Mouse (Mus musculus) heart, postnatal 25 days (tissue): ENCODE results near the gene Fam19a5. TPM values are rescaled to one million over a fixed set of nuclear protein-coding genes. Genes with fewer than 3 reads are reported as not detected.

Experiments used
- DNase-seq: peaks from one replicate; pipeline ENCODE4 v3.0.0; 2022; ENCODE audit warnings: low spot score
- intact Hi-C: fragments of 180-260 bp; cut with DNase I; formaldehyde crosslinking; loops from one replicate; pipeline ENCODE4 v1.15.1; 2025
- microRNA-seq: library from miRNA; unstranded; fragments of <30 nt; microRNA quantifications from one replicate; pipeline ENCODE4 v1.2.0, GENCODE M21; 2022
- total RNA-seq, 2 experiments: library from RNA; stranded (reverse); gene quantifications; 2 replicates each; pipeline ENCODE4 v1.2.3; 2021

Fam19a5 gene
- total RNA-seq, 2 experiments from 2014 or later, result 2.2 to 3.1 TPM

GRCm38 (mm10) chr15:87711790-87712189 lies 167.7 kb downstream of the Fam19a5 start:
- no peak for DNase-seq
- intact Hi-C loops, result no loop called here

DNA sequence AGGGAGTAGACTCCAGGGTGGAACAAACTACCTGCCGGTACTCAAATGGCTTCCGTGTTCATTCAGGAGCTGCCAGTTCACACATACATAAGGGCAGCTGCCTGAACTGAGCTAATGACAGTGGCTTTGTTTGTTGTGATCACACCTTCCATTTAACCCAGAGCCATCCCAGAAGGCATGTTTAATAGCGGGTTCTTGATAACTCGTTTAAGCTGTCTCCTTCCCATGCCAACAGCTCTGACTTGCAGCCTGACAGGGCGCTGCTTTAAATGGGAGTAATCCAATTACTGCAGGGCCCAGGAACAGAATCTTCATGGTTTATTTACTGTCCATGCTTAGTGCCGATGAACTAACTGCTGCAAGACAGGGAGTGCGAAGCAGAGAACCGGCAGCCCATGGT lies 168.1 kb downstream of the Fam19a5 start:
- no peak for DNase-seq
- intact Hi-C loops, result no loop called here

DNA sequence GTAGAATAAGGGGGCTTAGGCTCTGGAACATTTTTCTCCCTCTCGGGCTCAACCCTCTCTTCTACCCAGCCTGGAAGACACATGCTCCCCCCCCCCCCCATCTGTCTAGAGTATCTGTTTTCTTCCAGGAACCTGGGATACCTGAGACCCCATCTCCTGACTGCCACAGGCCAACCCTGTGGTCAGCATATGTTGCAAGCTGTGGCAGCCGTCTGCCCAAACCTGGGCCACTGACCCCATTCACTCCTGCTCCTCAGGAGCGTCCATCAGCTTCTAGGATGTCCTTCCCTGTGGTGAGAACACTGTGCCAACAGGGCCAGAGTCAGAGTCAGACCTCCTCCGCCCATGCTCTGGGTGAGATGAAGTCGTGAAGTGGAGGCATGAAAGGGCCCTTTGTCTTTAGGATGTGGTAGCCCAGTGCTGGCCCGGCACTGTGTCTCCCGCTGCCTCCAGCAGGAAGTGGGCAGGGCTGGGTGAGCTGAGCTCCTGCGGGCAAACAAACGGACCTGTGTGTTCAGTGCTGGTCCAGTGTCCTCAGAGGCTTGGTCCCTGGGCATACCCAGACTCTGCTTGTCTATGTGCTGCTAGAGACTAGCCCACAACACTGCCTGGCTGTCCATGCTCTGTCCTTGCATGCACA lies 171.1 kb downstream of the Fam19a5 start:
- no peak for DNase-seq
- intact Hi-C loops, result no loop called here

DNA sequence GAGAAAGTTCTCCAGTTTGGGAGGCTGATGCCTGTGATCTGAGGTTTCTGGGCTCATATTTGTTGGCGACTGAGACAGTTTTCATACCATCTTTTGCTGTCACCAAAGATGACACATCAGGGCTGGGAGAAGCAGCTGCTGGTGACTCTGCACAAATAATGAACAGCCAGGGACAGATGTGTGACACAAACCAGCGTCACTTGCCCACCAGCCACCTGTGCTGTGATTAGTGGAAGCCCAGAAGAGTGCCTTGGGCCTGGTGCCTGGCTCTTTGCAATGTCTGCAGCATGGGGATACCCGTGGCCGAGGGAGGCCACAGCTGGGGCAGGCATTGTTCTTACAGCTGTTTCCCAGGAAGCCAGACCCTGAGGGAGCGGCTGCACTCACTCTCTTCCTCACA lies 173.0 kb downstream of the Fam19a5 start:
- DNase-seq, result no peak
- intact Hi-C loops, result no loop called here

DNA sequence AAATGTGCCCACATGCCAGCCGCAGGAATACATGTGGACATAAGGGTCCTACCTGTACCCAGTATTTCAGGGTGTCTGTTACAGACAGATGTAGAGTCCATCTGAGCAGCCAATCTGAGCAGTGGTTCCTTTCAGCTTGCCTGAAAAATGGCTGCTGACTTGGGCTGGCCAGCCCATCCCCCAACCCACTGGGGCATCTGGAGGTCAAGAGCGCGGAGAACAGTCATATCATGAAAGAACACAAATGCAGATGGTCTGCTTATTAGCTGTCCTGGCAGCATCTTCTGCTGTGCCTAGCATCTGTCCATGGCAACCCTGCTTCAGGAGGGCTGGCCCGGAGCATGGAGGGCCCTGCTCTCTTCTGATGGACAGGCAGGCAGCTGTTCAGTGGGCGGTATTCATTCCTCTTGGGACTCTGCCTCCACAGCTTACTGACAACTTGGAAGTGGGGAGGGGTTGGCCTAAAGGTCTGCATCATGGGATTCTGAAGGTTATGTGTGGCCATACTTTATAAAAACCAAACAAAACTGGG lies 179.4 kb downstream of the Fam19a5 start:
- DNase-seq, result no peak
- intact Hi-C loops, result no loop called here

GRCm38 (mm10) chr15:87726657-87727236 lies 182.6 kb downstream of the Fam19a5 start:
- DNase-seq, result no peak
- intact Hi-C loops, result no loop called here

DNA sequence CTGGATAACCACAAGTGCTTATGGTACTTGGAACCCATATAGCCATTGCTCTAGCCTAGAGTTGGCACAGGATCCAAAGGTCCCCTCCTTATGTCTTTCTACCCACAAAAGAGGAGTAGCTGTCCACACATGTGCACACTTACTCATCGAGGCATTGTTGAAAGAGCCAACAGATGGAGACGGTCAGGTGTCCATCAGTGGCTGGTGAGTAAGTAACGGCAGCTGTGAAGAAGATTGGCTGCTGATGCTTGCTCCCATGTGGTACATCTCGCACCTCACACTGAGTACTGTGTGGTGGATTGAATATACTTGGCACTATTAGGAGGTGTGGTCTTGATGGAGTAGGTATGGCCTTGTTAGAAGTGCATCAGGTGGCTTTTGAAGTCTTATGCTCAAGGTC lies 192.2 kb downstream of the Fam19a5 start:
- DNase-seq, result no peak
- intact Hi-C loops, result no loop called here

- intact Hi-C loops, result no loop called here
- no peak for DNase-seq
Observed at GRCm38 (mm10) chr15:87755482-87755881, 211.4 kb downstream of the Fam19a5 start.

DNA sequence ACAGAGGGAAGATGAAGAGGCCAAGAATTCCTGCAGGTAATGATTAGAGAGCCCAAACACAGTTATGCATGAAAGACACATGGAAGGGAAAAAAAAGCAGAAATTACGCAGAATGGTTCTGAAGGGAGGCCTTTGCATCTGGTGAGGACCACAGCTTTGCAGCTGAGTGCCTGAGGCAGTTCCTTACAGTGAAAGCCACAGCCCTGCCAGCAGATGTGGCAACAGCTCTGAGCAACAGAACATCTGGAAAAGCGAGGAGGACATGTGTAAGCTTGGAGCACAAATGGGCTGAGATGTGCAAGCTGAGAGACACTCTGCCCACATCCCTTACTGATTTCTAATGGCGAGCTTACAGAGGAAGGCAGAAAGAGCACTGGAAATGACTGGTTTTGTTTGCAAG lies 221.8 kb downstream of the Fam19a5 start:
- no peak for DNase-seq
- intact Hi-C loops, result no loop called here

GRCm38 (mm10) chr15:87773955-87774354 lies 229.9 kb downstream of the Fam19a5 start:
- DNase-seq, result no peak
- intact Hi-C loops, result no loop called here

DNA sequence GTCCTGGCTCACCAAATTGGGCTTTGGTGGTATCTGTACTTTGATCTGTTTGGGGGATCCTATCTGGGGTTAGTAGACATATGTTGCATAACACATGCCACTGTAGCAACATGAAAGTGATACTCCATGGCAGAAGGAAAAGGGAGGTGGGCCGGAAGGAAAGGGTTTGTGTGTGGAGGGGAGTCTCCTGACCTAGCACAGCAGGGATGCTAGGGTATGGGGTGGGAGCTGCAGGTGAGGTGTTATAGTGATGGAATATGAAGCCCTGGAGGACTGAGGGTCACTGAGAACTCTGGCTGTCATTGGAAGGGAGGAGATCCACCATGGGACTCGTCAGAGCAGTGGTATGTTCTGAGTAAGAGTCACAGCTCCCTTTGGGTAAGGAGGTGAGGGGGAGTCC lies 239.2 kb downstream of the Fam19a5 start:
- intact Hi-C loops, result no loop called here
- DNase-seq, result no peak

DNA sequence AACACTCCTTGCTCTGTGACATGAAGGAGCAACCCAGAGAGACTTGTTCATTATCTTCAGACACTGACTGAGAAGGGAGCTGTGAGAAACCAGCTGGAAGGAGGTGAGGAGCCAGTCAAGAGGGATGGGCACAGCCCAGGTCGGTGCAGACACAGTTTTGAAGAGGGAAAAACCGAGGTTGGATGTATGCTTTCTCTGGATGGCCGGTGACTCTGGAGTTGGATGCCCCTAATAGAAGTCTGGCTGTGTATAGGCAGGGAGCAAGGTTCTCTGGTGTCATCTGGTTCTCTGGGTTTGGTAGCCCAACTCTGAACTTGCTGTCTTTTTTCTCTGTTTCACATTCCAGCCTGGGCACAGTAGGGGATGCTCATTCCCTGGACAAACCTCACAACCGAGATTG lies 245.6 kb downstream of the Fam19a5 start:
- no peak for DNase-seq
- intact Hi-C loops, result no loop called here

- intact Hi-C loops, result no loop called here
- DNase-seq, result no peak
Observed at GRCm38 (mm10) chr15:87793661-87794060, 249.6 kb downstream of the Fam19a5 start.

DNA sequence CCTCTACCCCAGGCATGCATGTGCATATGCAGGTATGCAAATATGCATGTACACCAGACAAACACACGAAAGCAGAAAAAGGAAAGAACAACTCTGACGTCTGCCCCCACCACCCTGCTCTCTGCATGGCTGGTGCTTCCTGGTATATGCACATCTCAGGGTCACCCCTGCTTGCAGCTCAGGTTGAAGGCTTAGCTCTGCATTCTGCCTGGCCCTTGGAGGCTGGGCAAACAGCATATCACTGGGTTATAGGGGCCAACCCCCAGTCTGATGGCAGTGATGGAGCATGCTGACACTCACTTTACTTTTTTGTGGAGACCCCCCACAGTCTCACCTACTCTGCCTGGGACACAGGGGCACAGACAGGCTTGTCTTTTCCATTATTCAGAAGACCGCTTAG lies 252.5 kb downstream of the Fam19a5 start:
- intact Hi-C loops, result no loop called here
- DNase-seq, result no peak

Small RNAs within 50 kb of the gene (microRNA-seq; reads per million reads assigned to microRNA genes)
- not detected for gene Mir6393
